Mouse (Mus musculus) neural tube, embryonic 14.5 days (tissue): ENCODE measurements around the gene Ankrd54. TPM values are rescaled to one million over a fixed set of nuclear protein-coding genes. Genes with fewer than 3 reads are reported as not detected.

Experiments
- ATAC-seq: fragments of 200-750 bp; cut with Nextera tagmentation; 2 replicates; pipeline ENCODE4 v1.8.0; 2017; ENCODE audit warnings: low read depth, mild to moderate bottlenecking, moderate TSS enrichment, moderate library complexity
- H3K27ac ChIP-seq: fragments of 300-500 bp; sonication (generic); 2 replicates; pipeline ENCODE4 v1.5.1; 2014; ENCODE audit warnings: low read depth, mild to moderate bottlenecking, control low read depth, low read length, moderate library complexity, mixed read lengths
- H3K27me3 ChIP-seq: fragments of 300-500 bp; sonication (generic); 2 replicates; pipeline ENCODE4 v1.6.1; 2014; ENCODE audit warnings: low read length; ENCODE audit not compliant: control insufficient read depth, insufficient read depth
- H3K36me3 ChIP-seq: fragments of 300-500 bp; sonication (generic); 2 replicates; pipeline ENCODE4 v1.6.1; 2014; ENCODE audit warnings: low read length, mixed read lengths; ENCODE audit not compliant: control insufficient read depth, insufficient read depth
- H3K4me1 ChIP-seq: fragments of 300-500 bp; sonication (generic); 2 replicates; pipeline ENCODE4 v1.6.1; 2014; ENCODE audit warnings: low read length; ENCODE audit not compliant: control insufficient read depth, insufficient read depth
- H3K4me2 ChIP-seq: fragments of 300-500 bp; sonication (generic); 2 replicates; pipeline ENCODE4 v1.6.1; 2014; ENCODE audit warnings: mild to moderate bottlenecking, low read depth, low read length, control low read depth
- H3K4me3 ChIP-seq: fragments of 300-500 bp; sonication (generic); 2 replicates; pipeline ENCODE4 v1.5.1; 2014; ENCODE audit warnings: low read depth, low read length, control low read depth, mixed read lengths
- H3K9ac ChIP-seq: fragments of 300-500 bp; sonication (generic); replicated peaks from 2 replicates; pipeline ENCODE4 v1.6.1; 2014; ENCODE audit warnings: low read depth, mild to moderate bottlenecking, control low read depth, low read length, mixed read lengths
- H3K9me3 ChIP-seq: fragments of 300-500 bp; sonication (generic); 2 replicates; pipeline ENCODE4 v1.6.1; 2016; ENCODE audit warnings: low read length; ENCODE audit not compliant: control insufficient read depth
- WGBS: fragments of 180-500 bp; shearing (Covaris S2); extraction: QIAGEN DNeasy Blood & Tissue Kit; methylation state at CpG from one replicate; pipeline ENCODE4 v1.1.7; 2014; 5-methylcytosine and 5-hydroxymethylcytosine counted together
- polyA plus RNA-seq: library from polyadenylated mRNA; unstranded; fragments of >200 nt; fragmentation: Nextera tagmentation; extraction: Ambion mirVana; gene quantifications from 2 replicates; pipeline ENCODE4 v1.2.1, GENCODE M21; 2014

Gene Ankrd54
- 45.9 and 46.2 TPM in 2 replicates for polyA plus RNA-seq

DNA sequence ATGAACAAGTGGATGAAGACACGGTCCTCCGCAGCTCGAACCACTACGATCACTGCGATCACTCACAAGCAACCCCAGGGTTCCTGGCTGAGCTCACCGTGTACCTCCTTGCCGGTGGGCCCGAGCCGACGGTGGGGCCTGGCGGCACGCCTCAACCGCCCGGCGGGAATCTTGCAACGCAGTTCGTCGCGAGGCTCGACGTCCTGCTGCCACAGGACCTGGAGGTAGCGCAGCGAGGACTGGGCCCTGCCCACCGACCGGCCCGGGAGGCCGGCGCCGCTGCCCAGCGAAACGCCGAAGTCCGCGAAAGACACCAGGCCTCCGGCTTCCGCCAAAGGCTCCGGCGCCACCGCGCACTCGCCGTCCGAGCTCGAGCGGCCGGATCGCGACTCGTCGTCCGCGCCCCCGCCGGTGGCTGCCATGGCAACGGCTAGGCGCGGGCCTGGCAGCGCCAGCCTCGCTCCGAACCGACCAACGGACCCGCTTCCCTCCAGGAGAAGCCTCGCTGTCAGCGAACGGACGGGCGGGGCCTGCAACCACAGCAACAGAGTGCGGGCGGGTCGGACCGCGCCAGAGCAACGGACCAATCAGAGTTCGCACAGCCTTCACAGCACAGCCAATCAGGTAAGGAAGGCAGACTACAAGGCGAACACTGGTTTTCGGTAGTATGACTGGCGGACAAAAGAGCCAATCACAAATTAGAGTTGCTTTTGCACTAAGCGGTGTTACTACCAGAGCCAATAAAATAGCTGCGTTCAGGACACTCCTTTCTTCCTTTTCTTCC lies at the start of gene Ankrd54:
Gene Ankrd54 (minus strand): TSS at position 518 of the 784 bp plus-strand sequence.
- H3K36me3 ChIP-seq: peaks cover 23% of the 10 kb centered on the region; the same call in 1 of the 2 replicates
- peak within 1 kb of the TSS; percentile 88 for H3K4me2 ChIP-seq

DNA sequence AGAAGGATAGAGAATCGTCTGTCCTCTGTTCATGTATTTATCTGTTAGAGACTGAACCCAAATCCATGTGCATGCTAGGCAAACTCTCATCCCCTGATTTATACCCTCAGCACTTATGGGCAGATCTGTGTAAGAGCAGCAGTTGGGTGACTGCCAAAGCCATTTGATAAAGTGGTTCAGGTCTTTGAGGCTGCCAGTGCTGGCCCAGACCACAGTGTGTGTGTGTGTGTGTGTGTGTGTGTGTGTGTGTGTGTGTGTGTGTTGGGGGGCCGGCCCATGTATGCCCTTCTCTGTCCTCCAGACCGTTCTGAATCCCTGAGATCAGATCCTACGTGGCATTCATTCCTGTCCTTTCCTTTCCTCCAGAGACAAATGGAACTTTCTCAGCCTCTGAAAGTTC lies 49.1 kb upstream of the Ankrd54 start:
- Histone ChIP-seq H3K4me1 (peaks cover 19% of the 10 kb centered on the region), H3K4me2 (no peak overlapping the region), H3K4me3 (no peak overlapping the region), H3K27ac (no peak overlapping the region), H3K9ac (no peak overlapping the region), H3K9me3 (no peaks in the 10 kb centered on the region), H3K27me3 (no peaks in the 10 kb centered on the region), H3K36me3 (peaks cover 16% of the 10 kb centered on the region; the same call in 1 of the 2 replicates)
- ATAC-seq: no peak
- WGBS: 58% methylated on average over 4 of the region's 4 CpGs

More for the DNA sequence above, at the start of gene Ankrd54:
- ATAC-seq: peak; percentile 100
- H3K9ac ChIP-seq: peak within 1 kb of the TSS; percentile 83
- peak within 1 kb of the TSS; percentile 82 for H3K27ac ChIP-seq
- peaks cover 16% of the 10 kb centered on the region for H3K4me1 ChIP-seq
- WGBS: under 1% methylated on average over 80 of the region's 80 CpGs
- no peaks in the 10 kb centered on the region for H3K9me3 ChIP-seq
- H3K27me3 ChIP-seq: no peaks in the 10 kb centered on the region
- H3K4me3 ChIP-seq: peak within 1 kb of the TSS; percentile 95

DNA sequence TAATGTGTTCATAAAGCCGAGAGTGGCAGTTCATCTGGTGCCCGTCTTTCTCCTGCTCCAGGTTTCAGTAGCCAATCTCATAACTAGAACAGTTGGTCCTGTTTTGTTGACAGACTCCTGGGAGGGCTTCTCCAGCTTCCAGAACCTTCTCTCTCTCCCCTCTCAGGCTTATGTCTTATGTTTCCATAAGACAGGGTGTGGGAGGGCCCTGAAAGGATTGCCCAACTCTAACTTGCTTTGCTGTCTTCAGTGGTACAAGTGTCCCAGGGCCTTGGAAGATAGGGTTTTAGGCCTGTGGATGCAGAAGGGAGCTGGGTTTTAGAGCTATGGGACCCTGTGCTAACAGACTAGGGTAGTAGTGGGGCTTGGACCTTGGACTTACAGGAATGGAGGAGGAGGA lies 47.8 kb upstream of the Ankrd54 start:
- peak overlapping the region; percentile 81 for H3K4me3 ChIP-seq
- no peaks in the 10 kb centered on the region for H3K9me3 ChIP-seq
- H3K4me2 ChIP-seq: peak overlapping the region; percentile 96
- no peaks in the 10 kb centered on the region for H3K27me3 ChIP-seq
- peaks cover 19% of the 10 kb centered on the region for H3K4me1 ChIP-seq
- 50% methylated on average over 2 of the region's 2 CpGs for WGBS
- peak overlapping the region; percentile 17; the same call in 1 of the 2 replicates for H3K9ac ChIP-seq
- peaks cover 15% of the 10 kb centered on the region; the same call in 1 of the 2 replicates for H3K36me3 ChIP-seq
- H3K27ac ChIP-seq: no peak overlapping the region
- no peak for ATAC-seq

DNA sequence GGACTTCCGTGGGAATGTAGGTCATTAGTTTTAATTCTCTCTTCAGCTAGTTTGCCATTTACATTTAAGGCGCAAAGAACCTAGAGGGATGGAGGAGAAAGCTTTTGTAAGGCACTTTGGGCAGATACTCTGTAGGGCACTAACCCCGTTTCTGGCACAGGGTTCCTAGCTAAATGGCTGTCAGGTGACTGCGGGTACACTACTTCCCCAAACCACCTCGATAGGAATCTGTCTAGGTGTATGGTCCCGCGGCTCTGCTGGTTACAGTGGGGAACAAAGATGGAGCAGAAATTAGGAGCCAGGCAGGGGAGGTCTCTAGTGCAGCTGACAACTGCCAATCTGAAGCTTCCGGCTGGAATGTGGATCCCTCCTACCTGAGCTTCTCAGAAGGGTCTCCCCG lies 47.3 kb upstream of the Ankrd54 start:
- ATAC-seq: no peak
- Histone ChIP-seq H3K27me3 (no peaks in the 10 kb centered on the region), H3K9ac (peak overlapping the region; percentile 93), H3K4me3 (peak overlapping the region; percentile 81), H3K36me3 (peaks cover 10% of the 10 kb centered on the region; the same call in 1 of the 2 replicates), H3K9me3 (no peaks in the 10 kb centered on the region), H3K4me1 (peaks cover 19% of the 10 kb centered on the region), H3K27ac (no peak overlapping the region), H3K4me2 (peak overlapping the region; percentile 96)
- 13% methylated on average over 9 of the region's 9 CpGs for WGBS

DNA sequence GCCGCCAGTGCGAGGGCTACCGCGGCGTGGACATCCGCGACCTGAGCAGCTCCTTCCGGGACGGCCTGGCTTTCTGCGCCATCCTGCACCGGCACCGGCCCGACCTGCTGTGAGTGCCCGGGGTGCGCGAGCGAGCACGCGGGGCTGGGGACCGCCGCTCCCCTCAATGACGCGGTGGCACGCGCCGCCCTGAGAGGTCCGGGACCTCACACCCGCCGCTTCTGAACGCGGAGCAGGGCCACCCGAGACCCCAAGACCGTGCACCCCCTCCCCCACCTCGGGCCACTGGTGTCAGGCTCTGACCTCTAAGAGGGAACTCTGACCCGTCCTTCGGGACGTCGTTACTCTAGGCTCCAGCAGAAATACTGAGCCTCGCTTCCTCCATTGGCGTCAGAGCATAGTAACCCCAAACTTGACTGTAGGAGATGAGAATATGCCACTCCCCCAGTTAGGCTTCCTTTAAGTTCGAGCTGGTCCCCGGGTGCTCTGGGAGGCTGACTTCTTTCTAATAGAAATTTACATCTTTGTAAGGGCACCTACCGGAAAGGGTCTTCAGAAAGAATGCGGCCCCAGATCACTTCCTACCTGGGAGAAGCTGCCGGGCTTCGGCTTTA lies 46.7 kb upstream of the Ankrd54 start:
- H3K4me1 ChIP-seq: peaks cover 19% of the 10 kb centered on the region
- ATAC-seq: peak; percentile 58
- peak overlapping the region; percentile 69 for H3K27ac ChIP-seq
- no peaks in the 10 kb centered on the region for H3K27me3 ChIP-seq
- H3K4me2 ChIP-seq: peak overlapping the region; percentile 96
- H3K9me3 ChIP-seq: no peaks in the 10 kb centered on the region
- under 1% methylated on average over 32 of the region's 46 CpGs for WGBS
- 0 out of 2 replicates have a peak, but pooled peaks cover 5% of the 10 kb centered on the region for H3K36me3 ChIP-seq
- H3K9ac ChIP-seq: peak overlapping the region; percentile 93
- H3K4me3 ChIP-seq: peak overlapping the region; percentile 81

DNA sequence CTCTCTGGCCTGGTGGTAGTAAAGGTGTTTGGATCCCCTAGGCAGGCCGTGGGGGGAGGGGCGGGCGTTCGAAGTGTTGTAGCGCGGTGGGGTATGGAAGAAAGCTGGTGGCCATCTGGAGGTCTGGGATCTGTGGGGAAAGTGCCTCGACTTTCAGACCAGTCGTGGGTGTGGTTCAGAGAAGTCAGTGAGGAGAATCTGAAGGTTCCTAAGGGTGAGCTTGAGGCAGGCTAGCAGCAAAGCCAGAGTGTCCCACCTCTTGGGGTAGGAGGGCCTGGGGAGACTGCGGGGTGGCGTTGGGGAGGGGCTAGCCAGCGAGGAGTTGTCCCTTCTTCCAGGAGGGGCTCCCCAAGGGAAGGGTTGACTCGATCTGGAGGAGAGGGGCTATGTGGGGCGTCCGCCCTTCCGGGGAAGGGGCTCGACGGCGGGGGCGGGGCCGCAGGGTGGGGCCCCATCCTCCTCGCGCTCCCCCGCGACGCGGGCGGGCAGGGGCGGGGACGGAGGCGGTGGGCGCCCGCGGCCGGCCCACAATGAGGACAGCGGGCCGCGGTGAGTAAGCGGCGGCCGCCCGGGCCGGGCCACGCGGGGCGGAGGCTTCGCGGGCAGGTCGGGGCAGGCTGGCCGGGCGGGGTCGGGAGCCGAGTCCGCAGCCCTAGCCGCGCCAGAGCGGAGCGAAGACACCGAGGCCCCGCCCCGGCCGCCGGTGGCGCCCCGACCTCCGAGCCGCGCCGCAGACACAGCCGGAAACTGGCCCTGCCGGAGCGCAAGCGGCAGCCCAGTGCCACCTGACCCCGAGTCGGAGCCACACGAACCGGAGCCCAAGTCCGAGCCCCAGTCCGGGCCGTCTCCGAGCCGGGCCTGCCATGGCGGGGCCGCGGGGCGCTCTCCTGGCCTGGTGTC lies 46.0 kb upstream of the Ankrd54 start, which contains the start of gene Micall1:
Gene Micall1 (plus strand): TSS at position 478 of the 900 bp plus-strand sequence.
- Histone ChIP-seq H3K27ac (peak within 1 kb of the TSS; percentile 69), H3K36me3 (0 out of 2 replicates have a peak, but pooled peaks cover 5% of the 10 kb centered on the region), H3K4me3 (peak within 1 kb of the TSS; percentile 81), H3K9ac (peak within 1 kb of the TSS; percentile 93), H3K27me3 (no peaks in the 10 kb centered on the region), H3K9me3 (no peaks in the 10 kb centered on the region), H3K4me2 (peak within 1 kb of the TSS; percentile 96), H3K4me1 (peaks cover 19% of the 10 kb centered on the region)
- peak; percentile 75 for ATAC-seq
- WGBS: 1% methylated on average over 61 of the region's 85 CpGs

DNA sequence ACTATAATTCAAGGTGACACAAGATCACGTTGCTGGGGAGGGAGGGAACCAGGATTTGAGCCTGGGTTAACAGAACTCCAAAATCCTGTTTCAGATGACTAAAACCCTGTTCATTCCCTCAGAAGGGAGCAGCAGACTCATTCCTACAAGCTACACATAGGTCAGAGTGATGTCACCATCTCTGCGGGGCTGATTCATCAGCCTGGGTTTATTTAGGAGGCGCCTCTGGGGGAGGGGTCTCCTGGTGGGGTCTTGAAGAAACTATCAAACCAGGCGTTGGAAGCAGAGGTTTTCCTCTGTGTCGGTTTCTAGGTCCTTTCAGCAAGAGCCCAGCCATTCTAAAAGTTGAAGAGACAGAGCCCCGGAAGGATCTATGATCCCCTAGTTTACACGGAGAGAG lies 45.3 kb upstream of the Ankrd54 start:
- no peaks in the 10 kb centered on the region for H3K27me3 ChIP-seq
- no peak for ATAC-seq

DNA sequence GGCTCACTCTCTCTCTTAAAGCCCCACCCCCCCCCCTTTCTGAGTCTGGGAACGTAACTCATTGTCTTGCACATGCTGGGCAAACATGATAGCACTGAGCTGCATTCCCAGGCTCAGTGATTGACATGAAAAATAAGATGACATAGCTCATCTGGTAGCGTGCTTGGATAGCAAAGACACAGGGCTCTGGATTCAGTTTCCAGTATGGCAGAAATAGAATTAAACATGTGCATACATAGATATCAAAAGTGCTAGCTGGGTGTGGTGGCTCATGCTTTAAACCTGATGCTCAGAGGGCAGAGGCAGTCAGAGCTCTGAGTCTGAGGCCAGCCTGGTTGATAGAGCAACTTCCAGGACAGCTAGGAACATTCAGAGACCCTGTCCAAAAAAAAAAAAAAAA lies 43.1 kb upstream of the Ankrd54 start:
- no peak overlapping the region for H3K27ac ChIP-seq
- no peak overlapping the region for H3K4me2 ChIP-seq
- H3K9ac ChIP-seq: no peak overlapping the region
- no peak for ATAC-seq
- no peaks in the 10 kb centered on the region for H3K36me3 ChIP-seq
- no peaks in the 10 kb centered on the region for H3K27me3 ChIP-seq
- WGBS: 50% methylated on average over 2 of the region's 2 CpGs
- H3K4me3 ChIP-seq: no peak overlapping the region
- peaks cover 11% of the 10 kb centered on the region for H3K4me1 ChIP-seq
- no peaks in the 10 kb centered on the region for H3K9me3 ChIP-seq

More for the DNA sequence above, 45.3 kb upstream of the Ankrd54 start:
- 23% methylated on average over 7 of the region's 7 CpGs for WGBS
- peak overlapping the region; percentile 96 for H3K4me2 ChIP-seq
- H3K36me3 ChIP-seq: 0 out of 2 replicates have a peak, but pooled peaks cover 5% of the 10 kb centered on the region
- no peaks in the 10 kb centered on the region for H3K9me3 ChIP-seq
- no peak overlapping the region for H3K27ac ChIP-seq
- peaks cover 19% of the 10 kb centered on the region for H3K4me1 ChIP-seq
- 0 out of 2 replicates have a peak overlapping the region, but pooled peaks have one; percentile 93 for H3K9ac ChIP-seq
- H3K4me3 ChIP-seq: peak overlapping the region; percentile 81
